Mouse (Mus musculus): ENCODE measurements around the gene Ccdc188. TPM values are rescaled to one million over a fixed set of nuclear protein-coding genes. Genes with fewer than 3 reads are reported as not detected.
A peak's percentile ranks its signal among the peaks of the same experiment; 100 is the strongest.

The Ccdc188 gene
- polyA plus RNA-seq (2015; fragmentation: Nextera tagmentation; extraction: Ambion mirVana) = not detected in 2 replicates

GRCm38 (mm10) chr16:18217579-18217978 lies at the start of gene Ccdc188:
Gene Ccdc188, plus strand, starts transcription at chr16:18217879.
- Histone ChIP-seq H3K9ac (peak within 1 kb of the TSS; percentile 15; the same call in 1 of the 2 replicates), H3K4me2 (no peak within 1 kb of the TSS), H3K36me3 (peaks cover 20% of the 10 kb centered on the region), H3K27ac (replicated peaks) (no peak within 1 kb of the TSS), H3K27me3 (replicated peaks) (0 out of 2 replicates have a peak, but pooled peaks cover 3% of the 10 kb centered on the region), H3K4me1 (peaks cover 37% of the 10 kb centered on the region), H3K9me3 (no peaks in the 10 kb centered on the region), H3K4me3 (no peak within 1 kb of the TSS)
- ATAC-seq (ENCODE audit: extremely low read depth, insufficient number of reproducible peaks, low FRiP score, low TSS enrichment) = no peak
- 80% methylated on average over 4 of the region's 4 CpGs for WGBS

GRCm38 (mm10) chr16:18169156-18169555 lies 48.5 kb upstream of the Ccdc188 start:
- Histone ChIP-seq H3K9me3 (no peaks in the 10 kb centered on the region), H3K4me1 (peaks cover 17% of the 10 kb centered on the region), H3K36me3 (no peaks in the 10 kb centered on the region), H3K4me3 (no peak overlapping the region), H3K4me2 (no peak overlapping the region), H3K27me3 (replicated peaks) (peaks cover 41% of the 10 kb centered on the region), H3K27ac (replicated peaks) (no peak overlapping the region), H3K9ac (no peak overlapping the region)
- 62% methylated on average over 5 of the region's 5 CpGs for WGBS
- no peak for ATAC-seq (ENCODE audit: extremely low read depth, insufficient number of reproducible peaks, low FRiP score, low TSS enrichment)

DNA sequence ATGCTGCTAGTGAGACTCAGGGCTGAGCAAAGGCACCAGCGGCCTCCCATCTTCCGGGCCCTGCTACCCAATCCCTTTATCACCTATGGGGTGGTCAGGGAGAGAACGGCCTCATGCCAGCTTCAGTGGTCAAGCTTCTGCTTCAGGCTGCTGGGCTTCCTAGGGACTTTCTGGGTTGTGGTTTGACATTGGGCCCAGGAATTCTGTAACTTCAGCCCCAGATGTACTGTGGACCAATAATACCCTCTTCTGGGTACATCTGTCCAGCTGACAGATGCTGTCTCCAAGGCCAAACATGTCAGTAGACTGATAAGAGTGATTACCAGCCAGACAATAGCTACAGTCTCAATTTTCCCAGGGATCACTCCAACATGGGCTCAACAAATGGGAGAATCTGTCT lies 47.9 kb upstream of the Ccdc188 start:
- H3K36me3 ChIP-seq = no peaks in the 10 kb centered on the region
- peaks cover 14% of the 10 kb centered on the region for H3K4me1 ChIP-seq
- H3K4me3 ChIP-seq = no peak overlapping the region
- no peaks in the 10 kb centered on the region for H3K9me3 ChIP-seq
- WGBS = 62% methylated on average over 3 of the region's 3 CpGs
- no peak overlapping the region for H3K9ac ChIP-seq
- H3K27ac ChIP-seq (replicated peaks) = no peak overlapping the region
- H3K27me3 ChIP-seq (replicated peaks) = peaks cover 46% of the 10 kb centered on the region
- H3K4me2 ChIP-seq = no peak overlapping the region
- ATAC-seq (ENCODE audit: extremely low read depth, insufficient number of reproducible peaks, low FRiP score, low TSS enrichment) = no peak

DNA sequence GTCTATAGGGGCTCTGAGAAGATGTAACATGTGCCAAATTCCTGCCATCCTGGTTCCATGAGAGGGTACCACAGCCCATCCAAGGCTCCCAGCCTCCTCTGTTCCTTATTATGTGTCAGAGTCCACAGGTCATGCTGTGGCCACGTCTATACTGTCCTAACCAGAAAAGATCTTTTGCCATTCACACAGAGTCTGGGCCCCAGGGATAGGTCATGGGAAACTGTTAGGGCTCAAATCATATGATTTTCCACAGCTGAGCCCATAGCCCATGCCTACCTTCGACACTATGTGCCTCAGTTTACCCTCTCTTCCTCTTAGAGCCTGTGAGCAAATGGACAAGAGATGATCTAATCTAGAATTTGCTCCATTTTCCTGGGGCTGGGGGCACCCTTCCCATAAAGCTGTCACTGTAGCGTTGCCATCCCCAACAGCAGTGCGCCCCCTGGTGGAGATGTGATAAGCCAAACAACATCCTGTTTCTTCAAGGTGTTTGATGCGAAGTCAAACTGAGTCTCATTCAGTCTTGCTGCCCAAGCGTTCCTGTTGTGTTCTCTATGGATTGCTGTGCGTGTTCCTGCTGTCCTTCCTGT lies 45.3 kb upstream of the Ccdc188 start:
- H3K4me3 ChIP-seq = no peak overlapping the region
- ATAC-seq (ENCODE audit: extremely low read depth, insufficient number of reproducible peaks, low FRiP score, low TSS enrichment) = no peak
- H3K27me3 ChIP-seq (replicated peaks) = peaks cover 49% of the 10 kb centered on the region
- no peaks in the 10 kb centered on the region for H3K36me3 ChIP-seq
- H3K4me2 ChIP-seq = no peak overlapping the region
- H3K27ac ChIP-seq (replicated peaks) = no peak overlapping the region
- H3K9ac ChIP-seq = no peak overlapping the region
- H3K4me1 ChIP-seq = peaks cover 26% of the 10 kb centered on the region
- WGBS = 13% methylated on average over 7 of the region's 7 CpGs
- no peaks in the 10 kb centered on the region for H3K9me3 ChIP-seq

DNA sequence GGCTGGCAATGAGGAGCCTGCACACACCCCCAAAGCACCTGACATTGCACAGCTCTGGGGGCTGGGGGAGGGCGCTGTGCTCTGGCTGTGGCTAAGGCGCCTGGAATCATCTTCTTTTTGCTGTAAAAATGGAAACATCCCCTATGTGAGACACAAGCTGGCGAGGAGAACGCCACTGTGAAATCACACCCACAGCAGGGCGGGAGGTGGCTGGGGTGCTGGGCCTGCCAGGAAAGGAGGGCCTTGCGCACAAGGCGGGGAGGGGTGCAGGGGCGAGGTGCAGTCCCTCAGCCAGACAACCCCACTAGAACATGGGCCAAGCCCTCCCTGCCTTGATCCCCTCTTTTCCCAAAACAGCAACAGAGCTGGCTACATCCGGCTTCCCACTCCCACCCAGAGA lies 44.4 kb upstream of the Ccdc188 start:
- Histone ChIP-seq H3K9ac (no peak overlapping the region), H3K27me3 (replicated peaks) (peaks cover 54% of the 10 kb centered on the region), H3K4me3 (no peak overlapping the region), H3K27ac (replicated peaks) (no peak overlapping the region), H3K36me3 (no peaks in the 10 kb centered on the region), H3K9me3 (no peaks in the 10 kb centered on the region), H3K4me1 (peaks cover 26% of the 10 kb centered on the region), H3K4me2 (no peak overlapping the region)
- ATAC-seq (ENCODE audit: extremely low read depth, insufficient number of reproducible peaks, low FRiP score, low TSS enrichment) = no peak
- WGBS = 82% methylated on average over 9 of the region's 9 CpGs

DNA sequence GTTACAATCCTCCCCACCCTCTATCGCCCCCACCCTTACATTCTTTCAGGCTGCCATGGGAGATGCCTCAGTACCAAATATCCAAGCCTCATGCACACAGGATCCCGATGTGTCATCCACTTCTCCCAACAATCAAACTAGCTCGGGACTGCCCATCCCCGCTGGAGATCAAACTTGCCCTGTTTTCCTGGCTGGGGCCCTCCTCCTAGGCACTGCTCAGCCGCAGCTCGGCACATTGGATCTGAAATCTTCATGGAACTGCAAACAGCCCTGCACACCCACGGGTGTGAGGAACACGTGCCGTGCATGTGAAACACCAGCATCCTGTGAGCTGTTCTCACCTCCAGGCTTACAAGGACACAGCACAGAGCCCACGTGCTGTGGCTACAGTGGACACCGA lies 43.9 kb upstream of the Ccdc188 start:
- no peak for ATAC-seq (ENCODE audit: extremely low read depth, insufficient number of reproducible peaks, low FRiP score, low TSS enrichment)
- Histone ChIP-seq H3K27me3 (replicated peaks) (peaks cover 58% of the 10 kb centered on the region), H3K9ac (no peak overlapping the region), H3K4me3 (no peak overlapping the region), H3K4me2 (no peak overlapping the region), H3K9me3 (no peaks in the 10 kb centered on the region), H3K27ac (replicated peaks) (no peak overlapping the region), H3K4me1 (peaks cover 22% of the 10 kb centered on the region), H3K36me3 (no peaks in the 10 kb centered on the region)
- whole genome bisulfite sequencing = 50% methylated on average over 11 of the region's 11 CpGs

DNA sequence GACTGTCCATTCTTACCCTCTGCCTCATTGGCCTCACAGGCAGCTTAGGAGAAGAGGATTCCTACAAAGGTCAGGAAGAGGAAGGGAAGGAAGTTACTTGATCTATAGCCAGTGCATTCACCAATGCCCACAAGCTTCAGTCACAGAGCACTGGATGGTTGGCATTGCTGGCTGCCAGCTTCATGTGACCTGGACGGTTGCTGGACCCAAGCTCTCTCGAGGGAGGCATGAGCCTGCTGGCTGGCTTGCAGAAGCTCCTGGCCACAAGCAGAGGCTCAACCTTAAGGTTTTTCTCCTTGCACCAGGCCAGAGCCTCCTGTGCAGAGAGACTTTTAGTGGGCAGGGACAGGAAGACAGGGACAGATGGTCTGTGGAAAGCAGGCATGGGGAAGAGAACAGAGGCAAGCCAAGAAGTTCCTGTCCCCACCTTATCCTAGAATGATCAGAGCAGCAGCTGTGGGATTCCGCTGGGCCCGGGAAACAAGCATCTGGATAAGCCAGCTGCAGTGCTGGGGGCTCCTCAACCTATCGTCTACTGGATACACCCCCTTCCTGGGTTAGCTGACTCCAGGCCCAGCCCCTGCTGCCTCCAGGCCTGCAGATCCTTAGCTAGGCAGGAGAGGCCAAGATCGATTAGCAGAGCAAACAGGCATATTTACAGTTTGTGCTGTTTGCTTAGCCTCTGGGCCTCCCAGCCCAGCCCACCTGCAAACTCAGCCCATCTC lies 41.7 kb upstream of the Ccdc188 start:
- Histone ChIP-seq H3K36me3 (no peaks in the 10 kb centered on the region), H3K9ac (no peak overlapping the region), H3K27ac (replicated peaks) (no peak overlapping the region), H3K9me3 (no peaks in the 10 kb centered on the region), H3K4me3 (no peak overlapping the region), H3K4me1 (peaks cover 23% of the 10 kb centered on the region), H3K27me3 (replicated peaks) (peaks cover 63% of the 10 kb centered on the region), H3K4me2 (no peak overlapping the region)
- WGBS = 34% methylated on average over 6 of the region's 6 CpGs
- no peak for ATAC-seq (ENCODE audit: extremely low read depth, insufficient number of reproducible peaks, low FRiP score, low TSS enrichment)

DNA sequence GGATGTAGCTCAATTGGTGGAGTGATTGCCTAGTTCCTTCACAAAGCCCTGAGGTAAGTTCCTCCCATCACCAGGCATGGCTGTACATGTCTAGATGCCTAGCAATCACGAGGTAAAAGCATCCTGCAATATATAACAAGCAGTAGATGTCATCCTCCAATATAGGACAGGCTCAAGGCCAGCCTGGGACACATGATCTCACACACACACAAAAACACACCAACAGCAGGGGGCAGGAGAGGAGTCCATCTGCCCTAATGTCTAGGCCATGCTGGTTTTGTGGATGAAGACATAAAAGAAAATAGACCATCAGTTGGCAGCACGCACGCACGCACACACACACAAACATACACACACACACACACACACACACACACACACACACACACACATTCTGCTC lies 40.9 kb upstream of the Ccdc188 start:
- WGBS = 82% methylated on average over 4 of the region's 4 CpGs
- Histone ChIP-seq H3K9ac (no peak overlapping the region), H3K4me3 (no peak overlapping the region), H3K4me2 (no peak overlapping the region), H3K9me3 (no peaks in the 10 kb centered on the region), H3K27ac (replicated peaks) (no peak overlapping the region), H3K36me3 (no peaks in the 10 kb centered on the region), H3K4me1 (peaks cover 31% of the 10 kb centered on the region), H3K27me3 (replicated peaks) (peaks cover 56% of the 10 kb centered on the region)
- ATAC-seq (ENCODE audit: extremely low read depth, insufficient number of reproducible peaks, low FRiP score, low TSS enrichment) = no peak

DNA sequence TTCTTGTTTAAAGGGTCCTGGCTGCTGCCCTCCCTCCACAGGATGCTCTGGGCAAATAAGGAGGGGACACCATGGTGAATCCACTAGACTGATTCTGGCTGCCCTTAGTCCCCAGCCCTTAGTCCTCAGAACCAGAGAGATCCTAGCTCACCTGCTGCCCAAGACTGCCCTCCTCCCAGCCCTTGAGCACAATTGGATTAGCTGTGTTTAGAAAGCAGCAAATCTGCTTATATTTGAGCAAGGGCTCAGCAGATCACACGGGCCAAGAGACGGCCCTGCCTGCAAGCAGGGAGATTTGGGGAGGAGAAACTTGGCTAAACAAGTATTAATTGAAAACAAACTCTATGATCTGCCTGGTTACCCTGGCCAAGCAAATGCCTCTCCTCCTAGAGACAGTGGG lies 38.1 kb upstream of the Ccdc188 start:
- Histone ChIP-seq H3K4me3 (no peak overlapping the region), H3K4me2 (no peak overlapping the region), H3K36me3 (no peaks in the 10 kb centered on the region), H3K4me1 (peaks cover 26% of the 10 kb centered on the region), H3K9me3 (no peaks in the 10 kb centered on the region), H3K27me3 (replicated peaks) (peaks cover 33% of the 10 kb centered on the region), H3K9ac (no peak overlapping the region), H3K27ac (replicated peaks) (no peak overlapping the region)
- no peak for ATAC-seq (ENCODE audit: extremely low read depth, insufficient number of reproducible peaks, low FRiP score, low TSS enrichment)
- 65% methylated on average over 2 of the region's 2 CpGs for WGBS

- no peak for ATAC-seq (ENCODE audit: extremely low read depth, insufficient number of reproducible peaks, low FRiP score, low TSS enrichment)
- WGBS = 49% methylated on average over 10 of the region's 10 CpGs
- Histone ChIP-seq H3K9ac (no peak overlapping the region), H3K27ac (replicated peaks) (no peak overlapping the region), H3K4me2 (no peak overlapping the region), H3K27me3 (replicated peaks) (peaks cover 25% of the 10 kb centered on the region), H3K4me1 (peaks cover 17% of the 10 kb centered on the region), H3K4me3 (no peak overlapping the region), H3K9me3 (no peaks in the 10 kb centered on the region), H3K36me3 (no peaks in the 10 kb centered on the region)
Observed at GRCm38 (mm10) chr16:18181398-18181797, 36.3 kb upstream of the Ccdc188 start.

GRCm38 (mm10) chr16:18182766-18183165 lies 34.9 kb upstream of the Ccdc188 start:
- Histone ChIP-seq H3K4me2 (no peak overlapping the region), H3K27ac (replicated peaks) (no peak overlapping the region), H3K9me3 (no peaks in the 10 kb centered on the region), H3K9ac (no peak overlapping the region), H3K4me1 (peaks cover 30% of the 10 kb centered on the region), H3K36me3 (no peaks in the 10 kb centered on the region), H3K4me3 (no peak overlapping the region), H3K27me3 (replicated peaks) (peaks cover 20% of the 10 kb centered on the region)
- WGBS = 73% methylated on average over 8 of the region's 8 CpGs
- ATAC-seq (ENCODE audit: extremely low read depth, insufficient number of reproducible peaks, low FRiP score, low TSS enrichment) = no peak
